Mouse (Mus musculus): ENCODE measurements at regions not wholly inside any gene's neighbourhood (a gene's known extent, or its start where the extent isn't known, plus 50 kb on each side); places are given as distances from the start of the nearest gene placed in this dataset.
"Not testable (repeated sequence)": the region's sequence is repeated elsewhere in the genome, so short reads cannot be mapped to it uniquely, and the experiment has no call there.

DNA sequence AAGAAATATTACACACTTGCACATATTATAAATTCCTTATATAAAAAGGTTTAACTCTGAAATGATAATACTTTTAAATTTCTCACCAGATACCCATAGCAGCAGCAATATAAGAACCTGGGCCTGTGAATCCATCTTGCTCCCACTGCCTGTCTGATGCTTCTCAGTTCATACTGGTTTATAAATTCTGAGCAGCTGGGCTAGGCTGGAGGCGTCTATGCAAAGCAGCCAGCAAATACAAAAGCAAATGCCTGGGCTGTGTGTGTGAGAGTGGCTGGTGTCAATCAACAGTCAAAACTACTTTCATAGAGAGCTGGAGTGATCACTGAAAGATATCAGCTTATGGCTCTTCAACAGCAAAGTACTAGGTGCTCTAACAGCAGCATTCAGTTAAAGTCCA, 476.7 kb downstream of the Rpia start:
- in situ Hi-C loops (cut with MboI; ENCODE audit: low pct_unique_long_range_greater_than_20kb) = loop anchor here (25.0 kb wide), 1 partner anchor 203 kb away; no protein-coding TSS in a partner anchor
- ChIA-PET CTCF (no interaction called here), POLR2A (no interaction called here)

DNA sequence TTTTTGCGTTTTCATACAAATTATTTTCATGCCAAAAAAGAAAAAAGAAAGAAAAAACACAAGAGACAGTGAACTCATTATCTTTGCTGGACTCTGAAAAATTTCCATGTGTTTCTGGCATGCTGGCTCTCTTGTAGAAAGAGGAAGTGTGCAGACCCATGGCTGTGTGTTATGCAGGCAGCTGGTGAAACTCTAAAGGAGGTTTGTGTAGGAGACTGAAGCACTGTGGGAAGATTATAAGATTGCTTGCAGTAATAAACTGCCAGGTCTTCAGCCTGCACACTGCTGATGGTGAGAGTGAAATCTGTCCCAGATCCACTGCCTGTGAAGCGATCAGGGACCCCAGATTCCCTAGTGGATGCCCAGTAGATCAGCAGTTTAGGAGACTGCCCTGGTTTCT, 477.4 kb downstream of the Rpia start:
- H3K27me3 ChIP-seq; DNase-seq (ENCODE audit: low read depth, low spot score); CTCF ChIA-PET; POLR2A ChIA-PET; ATAC-seq: not testable (repeated sequence)
- in situ Hi-C loops (cut with MboI; ENCODE audit: low pct_unique_long_range_greater_than_20kb) = loop anchor here (25.0 kb wide), 1 partner anchor 202 kb away; no protein-coding TSS in a partner anchor

More for the DNA sequence above, 476.7 kb downstream of the Rpia start:
- DNase-seq (ENCODE audit: low read depth, low spot score) = no peak
- no peak for TF ChIP-seq CTCF (IDR thresholded peaks at IDR 0.05)
- H3K27me3 ChIP-seq = no peaks in the 10 kb centered on the region
- no peak for ATAC-seq

DNA sequence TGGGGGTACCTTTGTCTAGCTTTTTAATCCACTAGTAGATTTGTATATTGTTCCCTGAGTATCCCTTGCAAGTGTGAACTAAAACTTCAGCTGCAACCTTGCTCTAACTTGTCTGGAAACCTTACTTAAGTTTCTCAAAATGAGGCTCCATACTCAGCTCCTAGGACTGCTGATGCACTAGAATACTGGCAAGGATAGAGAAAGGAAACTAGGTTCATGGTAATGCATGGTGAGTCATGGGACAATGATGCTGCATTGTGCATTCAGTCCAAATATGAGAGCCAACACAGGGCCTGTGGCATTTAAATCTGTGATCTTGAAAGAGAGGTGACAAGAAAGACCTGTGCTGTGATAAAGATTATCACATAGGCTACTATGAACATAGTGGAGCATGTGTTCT, 490.9 kb downstream of the Rpia start:
- in situ Hi-C loops (cut with MboI; ENCODE audit: low pct_unique_long_range_greater_than_20kb) = loop anchor here (25.0 kb wide), 1 partner anchor 189 kb away; no protein-coding TSS in a partner anchor
- ATAC-seq; H3K27me3 ChIP-seq; CTCF ChIA-PET; DNase-seq (ENCODE audit: low read depth, low spot score); POLR2A ChIA-PET: not testable (repeated sequence)

DNA sequence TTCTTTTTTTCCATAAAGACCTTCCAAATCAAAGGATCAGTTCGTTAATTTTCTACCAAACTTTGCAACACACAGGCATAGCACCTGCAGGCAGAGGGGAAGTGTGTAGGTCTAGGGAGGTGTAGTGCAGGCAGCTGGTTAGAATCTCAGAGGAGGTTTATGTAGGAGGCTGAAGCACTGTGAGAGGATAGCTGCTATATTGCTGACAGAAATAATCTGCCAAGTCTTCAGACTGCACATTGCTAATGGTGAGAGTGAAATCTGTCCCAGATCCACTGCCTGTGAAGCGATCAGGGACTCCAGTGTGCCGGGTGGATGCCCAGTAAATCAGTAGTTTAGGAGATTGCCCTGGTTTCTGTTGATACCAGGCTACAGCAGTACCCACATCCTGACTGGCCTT, 531.8 kb downstream of the Rpia start:
- in situ Hi-C loops (cut with MboI; ENCODE audit: low pct_unique_long_range_greater_than_20kb); ATAC-seq; POLR2A ChIA-PET; CTCF ChIA-PET; DNase-seq (ENCODE audit: low read depth, low spot score); H3K27me3 ChIP-seq: not testable (repeated sequence)

DNA sequence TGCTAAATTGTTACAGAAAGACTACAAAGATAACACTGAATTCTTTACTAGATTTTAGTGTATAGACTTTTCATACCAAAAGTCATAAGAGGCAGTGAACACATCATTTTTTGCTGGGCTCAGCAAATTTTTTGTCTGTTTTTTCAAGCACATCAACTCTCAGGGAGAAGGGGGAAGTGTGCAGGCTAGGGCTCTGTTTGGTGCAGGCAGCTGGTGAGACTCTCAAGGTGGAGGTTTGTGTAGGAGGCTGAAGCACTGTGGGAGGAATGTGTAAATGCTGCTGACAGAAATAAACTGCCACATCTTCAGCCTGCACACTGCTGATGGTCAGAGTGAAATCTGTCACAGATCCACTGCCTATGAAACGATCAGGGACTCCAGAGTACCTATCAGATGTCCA, 551.9 kb downstream of the Rpia start:
- ATAC-seq; in situ Hi-C loops (cut with MboI; ENCODE audit: low pct_unique_long_range_greater_than_20kb); POLR2A ChIA-PET; DNase-seq (ENCODE audit: low read depth, low spot score); CTCF ChIA-PET; H3K27me3 ChIP-seq: not testable (repeated sequence)

DNA sequence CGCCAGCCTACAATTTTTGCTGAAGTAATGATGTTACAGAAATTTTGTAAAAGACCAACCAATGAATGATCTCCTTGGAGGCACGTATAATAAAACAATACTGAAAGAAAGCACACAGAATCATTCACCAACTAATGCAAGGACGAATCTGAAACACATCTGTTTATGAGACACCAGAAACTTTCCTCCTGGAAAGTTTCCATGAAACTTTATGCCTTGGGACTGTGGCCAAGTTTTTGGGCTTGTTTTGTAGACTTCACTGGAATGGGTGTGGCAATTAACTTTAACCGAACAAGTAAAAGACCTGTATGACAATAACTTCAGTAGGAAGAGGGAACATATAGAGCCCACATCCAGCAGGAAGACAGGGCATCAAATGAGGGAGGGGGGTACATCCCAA, 564.9 kb downstream of the Rpia start:
- CTCF ChIA-PET = no interaction called here
- H3K27me3 ChIP-seq = no peaks in the 10 kb centered on the region
- ATAC-seq (no peak), DNase-seq (ENCODE audit: low read depth, low spot score) (no peak)
- no peak for TF ChIP-seq CTCF (IDR thresholded peaks at IDR 0.05)
- in situ Hi-C loops (cut with MboI; ENCODE audit: low pct_unique_long_range_greater_than_20kb) = no loop called here
- POLR2A ChIA-PET = no interaction called here

DNA sequence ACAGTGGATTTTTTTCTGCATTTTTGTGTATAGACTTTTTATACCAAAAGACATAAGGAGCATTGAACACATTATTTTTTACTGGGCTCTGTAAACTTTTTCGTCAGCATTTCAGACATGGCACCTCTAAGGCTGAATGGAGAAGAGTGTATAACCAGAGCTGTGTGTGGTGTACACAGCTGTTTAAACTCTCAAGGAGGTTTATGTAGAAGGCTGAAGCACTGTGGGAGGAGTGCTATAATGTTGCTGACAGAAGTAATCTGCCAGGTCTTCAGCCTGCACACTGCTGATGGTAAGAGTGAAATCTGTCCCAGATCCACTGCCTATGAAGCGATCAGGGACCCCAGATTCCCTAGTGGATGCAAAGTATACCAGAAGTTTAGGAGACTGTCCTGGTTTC, 575.4 kb downstream of the Rpia start:
- H3K27me3 ChIP-seq; in situ Hi-C loops (cut with MboI; ENCODE audit: low pct_unique_long_range_greater_than_20kb); DNase-seq (ENCODE audit: low read depth, low spot score); CTCF ChIA-PET; POLR2A ChIA-PET; ATAC-seq: not testable (repeated sequence)

DNA sequence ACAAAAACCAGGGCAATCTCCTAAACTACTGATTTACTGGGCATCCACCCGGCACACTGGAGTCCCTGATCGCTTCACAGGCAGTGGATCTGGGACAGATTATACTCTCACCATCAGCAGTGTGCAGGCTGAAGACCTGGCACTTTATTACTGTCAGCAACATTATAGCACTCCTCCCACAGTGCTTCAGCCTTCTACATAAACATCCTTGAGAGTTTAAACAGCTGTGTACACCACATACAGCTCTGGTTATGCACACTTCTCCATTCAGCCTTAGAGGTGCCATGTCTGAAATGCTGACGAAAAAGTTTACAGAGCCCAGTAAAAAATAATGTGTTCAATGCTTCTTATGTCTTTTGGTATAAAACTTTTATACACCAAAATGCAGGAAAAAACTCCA, 576.3 kb downstream of the Rpia start:
- CTCF ChIA-PET; POLR2A ChIA-PET; DNase-seq (ENCODE audit: low read depth, low spot score); in situ Hi-C loops (cut with MboI; ENCODE audit: low pct_unique_long_range_greater_than_20kb); ATAC-seq; H3K27me3 ChIP-seq: not testable (repeated sequence)

Measured in Patski (cell line).